Mouse (Mus musculus) liver, embryonic 14.5 days (tissue): ENCODE data around the gene Olfr328.
"Not testable (repeated sequence)": the region's sequence is repeated elsewhere in the genome, so short reads cannot be mapped to it uniquely, and the experiment has no call there.

ENCODE experiments used
- CTCF ChIP-seq: IDR thresholded peaks from 2 replicates; pipeline ENCODE4 v1.5.1; 2016; ENCODE audit warnings: antibody characterized with exemption, low read depth, control low read depth
- EP300 ChIP-seq: IDR thresholded peaks from 2 replicates; pipeline ENCODE4 v1.6.1; 2016; ENCODE audit warnings: antibody characterized with exemption, low read depth

GRCm38 (mm10) chr11:58502472-58502871 lies 53.0 kb downstream of the Olfr328 start, which contains the start of gene Olfr331:
- TF ChIP-seq CTCF, EP300: not testable (repeated sequence)
